Mouse (Mus musculus) limb, embryonic 12.5 days (tissue): ENCODE measurements at regions not wholly inside any gene's neighbourhood (a gene's known extent, or its start where the extent isn't known, plus 50 kb on each side); places are given as distances from the start of the nearest gene placed in this dataset.

Experiments
- ATAC-seq: fragments of 200-750 bp; cut with Nextera tagmentation; 2 replicates; pipeline ENCODE4 v1.8.0; 2017; ENCODE audit warnings: low read depth, moderate TSS enrichment; ENCODE audit not compliant: insufficient number of reproducible peaks, insufficient read depth, low FRiP score, low TSS enrichment
- H3K27ac ChIP-seq: fragments of 300-500 bp; sonication (generic); 2 replicates; pipeline ENCODE4 v1.5.1; 2016; ENCODE audit warnings: mild to moderate bottlenecking, moderate library complexity
- H3K27me3 ChIP-seq: fragments of 300-500 bp; sonication (generic); 2 replicates; pipeline ENCODE4 v1.6.1; 2016; ENCODE audit warnings: mild to moderate bottlenecking, moderate library complexity
- H3K36me3 ChIP-seq: fragments of 300-500 bp; sonication (generic); 2 replicates; pipeline ENCODE4 v1.6.1; 2016; ENCODE audit warnings: mild to moderate bottlenecking, moderate library complexity
- H3K4me1 ChIP-seq: fragments of 300-500 bp; sonication (generic); replicated peaks from 2 replicates; pipeline ENCODE4 v1.6.1; 2016
- H3K4me2 ChIP-seq: fragments of 300-500 bp; sonication (generic); 2 replicates; pipeline ENCODE4 v1.6.1; 2016; ENCODE audit warnings: mild to moderate bottlenecking, moderate library complexity
- H3K4me3 ChIP-seq: fragments of 300-500 bp; sonication (generic); replicated peaks from 2 replicates; pipeline ENCODE4 v1.5.1; 2016; ENCODE audit warnings: mild to moderate bottlenecking
- H3K9ac ChIP-seq: fragments of 300-500 bp; sonication (generic); replicated peaks from 2 replicates; pipeline ENCODE4 v1.6.1; 2016; ENCODE audit warnings: mild to moderate bottlenecking, moderate library complexity
- H3K9me3 ChIP-seq: fragments of 300-500 bp; sonication (generic); 2 replicates; pipeline ENCODE4 v1.6.1; 2016; ENCODE audit warnings: mild to moderate bottlenecking, moderate library complexity
- WGBS: fragments of 180-500 bp; shearing (Covaris S2); methylation state at CpG from one replicate; pipeline ENCODE4 v1.1.7; 2016; 5-methylcytosine and 5-hydroxymethylcytosine counted together

DNA sequence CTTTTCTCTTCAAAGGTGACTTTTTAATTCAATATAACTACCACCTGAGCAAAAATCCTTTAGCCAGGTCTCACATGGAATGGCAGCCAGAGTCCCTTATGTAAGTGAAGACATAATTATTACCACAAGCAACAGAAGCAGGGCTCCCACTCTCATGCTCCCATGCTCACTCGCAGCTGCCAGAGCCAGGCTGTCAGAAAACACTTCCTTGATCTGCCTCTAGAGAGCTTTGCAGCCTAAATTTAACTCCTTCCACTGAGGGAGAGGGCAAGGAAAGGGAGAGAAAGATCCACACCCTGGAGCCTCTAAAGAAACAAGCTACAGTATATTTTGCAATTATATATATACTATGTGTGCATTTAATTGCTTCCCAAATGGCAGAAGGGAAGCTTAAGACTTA, 272.3 kb upstream of the Sgcd start:
- H3K27me3 ChIP-seq, result no peaks in the 10 kb centered on the region
- no peak overlapping the region for H3K9ac ChIP-seq
- no peaks in the 10 kb centered on the region for H3K9me3 ChIP-seq
- 10% methylated on average over 1 of the region's 1 CpGs for WGBS
- H3K4me1 ChIP-seq, result no peaks in the 10 kb centered on the region
- no peak overlapping the region for H3K4me3 ChIP-seq
- H3K36me3 ChIP-seq, result no peaks in the 10 kb centered on the region
- no peak overlapping the region for H3K4me2 ChIP-seq
- no peak for ATAC-seq
- no peak overlapping the region for H3K27ac ChIP-seq

DNA sequence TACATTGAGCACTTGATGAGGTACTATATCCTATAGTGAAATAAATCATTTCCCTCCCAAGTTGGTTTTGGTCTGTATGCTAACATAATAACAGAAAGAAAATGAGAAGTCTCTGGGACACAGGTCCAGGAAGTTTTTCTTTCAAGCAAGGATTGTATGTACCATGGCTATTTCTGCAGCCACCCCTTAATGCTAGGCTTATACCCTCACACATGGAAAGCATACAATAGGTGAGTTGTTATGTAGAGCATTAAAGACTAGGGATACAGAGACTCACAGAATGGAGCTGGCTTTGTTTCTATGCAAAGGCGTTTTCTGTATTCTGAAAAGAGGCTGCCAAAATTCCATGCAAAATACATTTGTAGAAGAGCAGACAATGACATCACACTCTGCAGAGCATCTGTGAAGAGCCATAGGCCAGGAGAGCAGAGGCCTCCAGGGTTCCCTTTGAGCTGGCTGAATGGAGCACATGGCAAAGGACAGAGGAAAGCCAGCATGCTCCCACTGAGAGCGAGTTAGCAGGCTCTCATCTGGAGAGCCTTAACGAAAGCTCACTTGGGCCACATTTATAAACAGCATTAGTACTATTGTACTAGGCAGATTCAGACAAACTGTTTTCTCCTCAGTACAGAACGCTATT, 262.0 kb upstream of the Sgcd start:
- Histone ChIP-seq H3K9ac (no peak overlapping the region), H3K27me3 (no peaks in the 10 kb centered on the region), H3K9me3 (no peaks in the 10 kb centered on the region), H3K4me1 (no peaks in the 10 kb centered on the region), H3K4me3 (no peak overlapping the region), H3K36me3 (no peaks in the 10 kb centered on the region), H3K27ac (no peak overlapping the region), H3K4me2 (no peak overlapping the region)
- no peak for ATAC-seq
- 68% methylated on average over 4 of the region's 4 CpGs for WGBS

- Histone ChIP-seq H3K4me3 (no peak overlapping the region), H3K4me1 (no peaks in the 10 kb centered on the region), H3K36me3 (no peaks in the 10 kb centered on the region), H3K4me2 (no peak overlapping the region), H3K27me3 (no peaks in the 10 kb centered on the region), H3K9ac (no peak overlapping the region), H3K9me3 (no peaks in the 10 kb centered on the region), H3K27ac (no peak overlapping the region)
- WGBS, result 81% methylated on average over 1 of the region's 1 CpGs
- no peak for ATAC-seq
Measured at GRCm38 (mm10) chr11:48249315-48249714, 260.5 kb upstream of the Sgcd start.

GRCm38 (mm10) chr11:48221156-48221555, 232.4 kb upstream of the Sgcd start:
- H3K27ac ChIP-seq, result no peak overlapping the region
- WGBS, result 82% methylated on average over 4 of the region's 4 CpGs
- no peak overlapping the region for H3K9ac ChIP-seq
- H3K4me1 ChIP-seq, result 0 out of 2 replicates have a peak, but pooled peaks cover 5% of the 10 kb centered on the region
- H3K27me3 ChIP-seq, result no peaks in the 10 kb centered on the region
- H3K4me3 ChIP-seq, result no peak overlapping the region
- no peak overlapping the region for H3K4me2 ChIP-seq
- H3K36me3 ChIP-seq, result no peaks in the 10 kb centered on the region
- no peak for ATAC-seq
- no peaks in the 10 kb centered on the region for H3K9me3 ChIP-seq

- WGBS, result 68% methylated on average over 1 of the region's 1 CpGs
- Histone ChIP-seq H3K9ac (no peak overlapping the region), H3K36me3 (no peaks in the 10 kb centered on the region), H3K4me3 (no peak overlapping the region), H3K9me3 (no peaks in the 10 kb centered on the region), H3K4me2 (no peak overlapping the region), H3K27ac (no peak overlapping the region), H3K4me1 (0 out of 2 replicates have a peak, but pooled peaks cover 5% of the 10 kb centered on the region), H3K27me3 (no peaks in the 10 kb centered on the region)
- no peak for ATAC-seq
Measured at GRCm38 (mm10) chr11:48219157-48219556, 230.4 kb upstream of the Sgcd start.

DNA sequence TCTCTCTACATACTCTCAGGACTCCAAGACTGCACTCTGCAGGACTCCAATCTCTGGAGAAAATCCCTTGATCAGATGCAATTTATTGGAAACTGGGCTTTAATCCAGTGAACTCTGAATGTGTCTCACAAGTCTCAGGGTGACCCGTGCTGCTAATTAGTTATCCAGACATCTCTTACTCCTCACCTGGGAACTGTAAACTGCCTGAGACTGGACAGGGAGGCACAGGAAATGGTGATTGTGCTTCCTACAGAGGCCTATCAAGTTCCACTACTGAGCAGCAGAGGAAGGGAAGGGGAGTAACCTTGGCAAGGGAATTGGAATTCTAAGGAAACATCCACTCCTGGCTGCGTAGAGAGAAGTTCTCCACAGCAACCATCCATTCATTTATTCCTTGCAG, 228.0 kb upstream of the Sgcd start:
- ATAC-seq, result no peak
- Histone ChIP-seq H3K36me3 (no peaks in the 10 kb centered on the region), H3K4me3 (no peak overlapping the region), H3K9me3 (no peaks in the 10 kb centered on the region), H3K9ac (no peak overlapping the region), H3K4me2 (no peak overlapping the region), H3K27me3 (no peaks in the 10 kb centered on the region), H3K27ac (no peak overlapping the region), H3K4me1 (0 out of 2 replicates have a peak, but pooled peaks cover 5% of the 10 kb centered on the region)
- 52% methylated on average over 2 of the region's 2 CpGs for WGBS

DNA sequence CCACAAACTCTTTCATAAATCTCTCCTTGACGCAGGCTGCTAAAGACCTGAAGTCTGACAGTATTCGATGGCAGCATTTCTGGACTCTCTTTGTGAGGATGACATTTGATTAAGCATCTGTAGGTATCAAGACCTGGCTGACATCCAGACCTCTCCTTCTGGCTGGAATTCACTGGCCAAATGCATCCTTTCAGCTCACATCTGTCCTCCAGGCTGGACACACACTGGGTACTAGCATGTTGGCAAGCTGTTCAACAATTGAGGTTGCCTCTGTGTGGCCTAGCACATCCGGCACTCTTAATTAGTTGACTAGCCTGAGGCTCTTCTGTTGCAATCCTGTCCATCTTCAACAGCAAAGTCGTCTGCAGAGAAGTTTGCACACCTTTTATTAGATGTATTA, 197.8 kb upstream of the Sgcd start:
- H3K4me3 ChIP-seq, result no peak overlapping the region
- ATAC-seq, result no peak
- 61% methylated on average over 4 of the region's 4 CpGs for whole genome bisulfite sequencing

DNA sequence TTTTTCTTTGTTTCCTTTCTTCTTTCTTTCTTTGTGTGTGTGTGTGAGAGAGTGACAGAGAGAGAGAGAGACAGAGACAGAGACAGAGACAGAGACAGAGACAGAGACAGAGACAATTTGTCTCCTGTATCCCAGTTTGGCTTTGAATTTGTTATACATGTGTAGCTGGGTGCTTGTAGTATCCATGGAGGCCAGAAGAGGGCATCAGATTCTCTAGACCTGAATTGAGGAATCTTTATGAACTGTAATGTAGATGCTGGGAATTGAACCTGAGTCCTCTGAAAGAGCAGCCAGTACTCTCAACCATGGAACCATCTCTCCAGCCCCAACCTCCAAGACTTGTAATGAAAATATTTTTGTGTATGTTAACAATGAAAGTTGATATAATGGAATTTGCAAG, 190.2 kb upstream of the Sgcd start:
- Histone ChIP-seq H3K4me3 (no peak overlapping the region), H3K36me3 (no peaks in the 10 kb centered on the region), H3K9me3 (no peaks in the 10 kb centered on the region), H3K27ac (no peak overlapping the region), H3K9ac (no peak overlapping the region), H3K4me1 (no peaks in the 10 kb centered on the region), H3K27me3 (no peaks in the 10 kb centered on the region), H3K4me2 (no peak overlapping the region)
- ATAC-seq, result no peak

More for the DNA sequence above, 197.8 kb upstream of the Sgcd start:
- no peaks in the 10 kb centered on the region for H3K27me3 ChIP-seq
- no peak overlapping the region for H3K4me2 ChIP-seq
- no peak overlapping the region for H3K9ac ChIP-seq
- H3K4me1 ChIP-seq, result no peaks in the 10 kb centered on the region
- H3K9me3 ChIP-seq, result no peaks in the 10 kb centered on the region
- H3K27ac ChIP-seq, result no peak overlapping the region
- no peaks in the 10 kb centered on the region for H3K36me3 ChIP-seq

- Histone ChIP-seq H3K4me2 (no peak overlapping the region), H3K9me3 (no peaks in the 10 kb centered on the region), H3K27me3 (no peaks in the 10 kb centered on the region), H3K36me3 (no peaks in the 10 kb centered on the region), H3K4me1 (no peaks in the 10 kb centered on the region), H3K27ac (no peak overlapping the region), H3K4me3 (no peak overlapping the region), H3K9ac (no peak overlapping the region)
- 38% methylated on average over 3 of the region's 3 CpGs for WGBS
- no peak for ATAC-seq
Measured at GRCm38 (mm10) chr11:48178174-48178573, 189.4 kb upstream of the Sgcd start.

DNA sequence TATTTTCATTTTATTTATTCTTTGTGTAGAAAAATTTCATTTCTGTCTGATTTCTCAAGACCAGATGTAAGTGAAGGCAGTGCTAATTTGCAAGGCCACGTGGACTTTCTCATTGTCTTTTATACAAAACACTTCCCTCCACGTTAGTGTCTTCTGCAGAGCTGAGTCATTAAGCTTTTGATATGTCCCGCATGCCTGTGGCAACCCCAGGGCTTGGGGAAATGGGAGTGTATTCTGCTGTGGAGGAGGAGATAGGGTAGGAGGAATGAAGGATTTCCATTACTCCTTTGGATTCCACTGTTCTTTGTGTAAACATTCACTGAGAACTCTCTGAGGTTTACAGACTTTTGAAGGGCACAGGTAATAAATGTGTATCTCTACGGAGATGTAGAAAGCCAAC, 187.7 kb upstream of the Sgcd start:
- H3K4me1 ChIP-seq, result no peaks in the 10 kb centered on the region
- no peaks in the 10 kb centered on the region for H3K9me3 ChIP-seq
- H3K4me3 ChIP-seq, result no peak overlapping the region
- WGBS, result 71% methylated on average over 4 of the region's 4 CpGs
- H3K36me3 ChIP-seq, result no peaks in the 10 kb centered on the region
- no peaks in the 10 kb centered on the region for H3K27me3 ChIP-seq
- H3K4me2 ChIP-seq, result no peak overlapping the region
- no peak overlapping the region for H3K27ac ChIP-seq
- no peak for ATAC-seq
- no peak overlapping the region for H3K9ac ChIP-seq

- ATAC-seq, result no peak
Measured at GRCm38 (mm10) chr11:48152219-48152618, 163.4 kb upstream of the Sgcd start.

DNA sequence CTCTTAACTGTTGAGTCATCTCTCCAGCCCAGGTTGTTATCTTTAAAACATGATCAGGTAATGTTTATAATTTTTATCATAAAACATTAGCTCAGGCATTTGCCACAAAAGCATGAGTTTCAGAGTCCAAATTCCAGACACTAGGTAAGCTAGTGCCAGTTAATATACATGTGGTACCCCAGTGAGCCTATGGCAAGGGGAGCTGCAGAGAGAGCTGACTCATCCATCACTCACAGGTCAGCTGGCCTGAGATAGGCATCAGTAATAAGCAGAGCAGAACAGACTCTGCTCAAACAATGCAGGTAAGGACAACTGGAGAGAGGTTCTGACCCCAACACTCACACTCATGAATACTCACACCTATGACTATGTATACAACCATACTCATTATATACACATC, 144.6 kb upstream of the Sgcd start:
- no peak overlapping the region for H3K9ac ChIP-seq
- no peaks in the 10 kb centered on the region for H3K4me1 ChIP-seq
- H3K27ac ChIP-seq, result no peak overlapping the region
- no peak for ATAC-seq
- H3K4me2 ChIP-seq, result no peak overlapping the region
- no peaks in the 10 kb centered on the region for H3K27me3 ChIP-seq
- H3K4me3 ChIP-seq, result no peak overlapping the region
- no peaks in the 10 kb centered on the region for H3K9me3 ChIP-seq
- H3K36me3 ChIP-seq, result no peaks in the 10 kb centered on the region

More at GRCm38 (mm10) chr11:48152219-48152618, 163.4 kb upstream of the Sgcd start:
- Histone ChIP-seq H3K27ac (no peak overlapping the region), H3K9ac (no peak overlapping the region), H3K4me1 (no peaks in the 10 kb centered on the region), H3K4me2 (no peak overlapping the region), H3K36me3 (no peaks in the 10 kb centered on the region), H3K27me3 (no peaks in the 10 kb centered on the region), H3K4me3 (no peak overlapping the region), H3K9me3 (no peaks in the 10 kb centered on the region)
- 73% methylated on average over 6 of the region's 6 CpGs for WGBS
